Mouse (Mus musculus) olfactory bulb, adult 2 months (tissue): ENCODE results near the gene Gm20521.

Experiments
- CTCF ChIP-seq: fragments of 200-500 bp; IDR thresholded peaks from 2 replicates; pipeline ENCODE4 v1.5.1; 2012; ENCODE audit warnings: low read depth, mild to moderate bottlenecking, low read length, moderate library complexity; ENCODE audit not compliant: insufficient read depth
- POLR2A ChIP-seq: fragments of 200-500 bp; IDR thresholded peaks from 2 replicates; pipeline ENCODE4 v1.6.1; 2012; ENCODE audit warnings: mild to moderate bottlenecking, low read depth, low read length, moderate library complexity; ENCODE audit not compliant: insufficient read depth

- TF ChIP-seq CTCF (no peak), POLR2A (0 out of 2 replicates have a peak, but pooled peaks have one; percentile 20)
Measured at GRCm38 (mm10) chr14:54926401-54927158, 43.3 kb downstream of the Gm20521 start.
